19 mouse cellular contexts compared by ENCODE assay signal in genomic region chr17:80701687-80702086, GRCm38 (mm10). TPM values are rescaled to one million over a fixed set of nuclear protein-coding genes. Genes with fewer than 3 reads are reported as not detected.
A peak's percentile ranks its signal among the peaks of the same experiment; 100 is the strongest.
DNase-seq lines count a peak whose midpoint lies in the region; ATAC-seq and TF ChIP-seq lines count a peak whose summit lies in the region.
"Had no signal": no experiment of that assay in that cellular context is flagged by ENCODE, and none has a peak within 500 bp of the region (broad histone marks: within the 10 kb centered on the region; RNA-seq: fewer than 3 reads in every experiment).

No protein-coding gene starts in this region.

- WGBS in embryonic facial prominence, embryonic 14.5 days: 63% methylated on average over 5 of the region's 5 CpGs
- whole genome bisulfite sequencing in embryonic facial prominence, embryonic 10.5 days: 83% methylated on average over 5 of the region's 5 CpGs
- WGBS in heart, embryonic 11.5 days (ENCODE audit: insufficient replicate concordance): 63% methylated on average over 5 of the region's 5 CpGs
- 69% methylated on average over 5 of the region's 5 CpGs for WGBS in hindbrain, embryonic 16.5 days
- 65% methylated on average over 5 of the region's 5 CpGs for WGBS in hindbrain, postnatal 0 days
- WGBS in neural tube, embryonic 12.5 days: 62% methylated on average over 5 of the region's 5 CpGs

- peak; percentile 68; the same call in 1 of the 2 replicates for ATAC-seq in embryonic facial prominence, embryonic 14.5 days (ENCODE audit: low read depth)
- ATAC-seq in heart, embryonic 11.5 days (replicated peaks; ENCODE audit: insufficient number of reproducible peaks, low FRiP score, low TSS enrichment): no peak
- 0 out of 2 replicates have a peak, but pooled peaks have one; percentile 32 for ATAC-seq in hindbrain, embryonic 16.5 days
- ATAC-seq in hindbrain, postnatal 0 days: no peak
- peak; percentile 54; the same call in 1 of the 2 replicates for ATAC-seq in neural tube, embryonic 12.5 days (ENCODE audit: low FRiP score, low read depth)

- H3K9me3 ChIP-seq in embryonic facial prominence, embryonic 14.5 days (ENCODE audit: control insufficient read depth, low read length): no peaks in the 10 kb centered on the region
- no peaks in the 10 kb centered on the region for H3K9me3 ChIP-seq in embryonic facial prominence, embryonic 10.5 days
- H3K9me3 ChIP-seq in heart, embryonic 11.5 days (replicated peaks; ENCODE audit: control insufficient read depth, low read length): no peaks in the 10 kb centered on the region
- no peaks in the 10 kb centered on the region for H3K9me3 ChIP-seq in hindbrain, embryonic 16.5 days (ENCODE audit: control insufficient read depth, low read length)
- no peaks in the 10 kb centered on the region for H3K9me3 ChIP-seq in hindbrain, postnatal 0 days (ENCODE audit: low read length)
- H3K9me3 ChIP-seq in neural tube, embryonic 12.5 days: no peaks in the 10 kb centered on the region
- H3K9me3 ChIP-seq: embryonic facial prominence, embryonic 13.5 days; heart, embryonic 13.5 days; hindbrain, embryonic 15.5 days had no signal

- H3K36me3 ChIP-seq in embryonic facial prominence, embryonic 14.5 days (ENCODE audit: control insufficient read depth, insufficient read depth, low read length): no peaks in the 10 kb centered on the region
- no peaks in the 10 kb centered on the region for H3K36me3 ChIP-seq in embryonic facial prominence, embryonic 10.5 days (replicated peaks)
- no peaks in the 10 kb centered on the region for H3K36me3 ChIP-seq in heart, embryonic 11.5 days (ENCODE audit: control insufficient read depth, insufficient read depth, low read length)
- H3K36me3 ChIP-seq in hindbrain, embryonic 16.5 days (ENCODE audit: control insufficient read depth, insufficient read depth, low read length): no peaks in the 10 kb centered on the region
- H3K36me3 ChIP-seq in hindbrain, postnatal 0 days (ENCODE audit: insufficient read depth, low read length): no peaks in the 10 kb centered on the region
- no peaks in the 10 kb centered on the region for H3K36me3 ChIP-seq in neural tube, embryonic 12.5 days
- H3K36me3 ChIP-seq: embryonic facial prominence, embryonic 13.5 days; heart, embryonic 13.5 days; hindbrain, embryonic 15.5 days had no signal

- peaks cover 37% of the 10 kb centered on the region for H3K4me1 ChIP-seq in embryonic facial prominence, embryonic 14.5 days (ENCODE audit: control insufficient read depth, insufficient read depth, low read length)
- peaks cover 38% of the 10 kb centered on the region for H3K4me1 ChIP-seq in embryonic facial prominence, embryonic 10.5 days
- peaks cover 20% of the 10 kb centered on the region for H3K4me1 ChIP-seq in heart, embryonic 11.5 days (ENCODE audit: control insufficient read depth, insufficient read depth, low read length)
- H3K4me1 ChIP-seq in hindbrain, embryonic 16.5 days (ENCODE audit: control insufficient read depth, insufficient read depth, low read depth, low read length): peaks cover 35% of the 10 kb centered on the region
- H3K4me1 ChIP-seq in hindbrain, postnatal 0 days (ENCODE audit: insufficient read depth, low read length): peaks cover 27% of the 10 kb centered on the region
- H3K4me1 ChIP-seq in neural tube, embryonic 12.5 days: peaks cover 26% of the 10 kb centered on the region

- TF ChIP-seq CTCF in hindbrain, postnatal 0 days (IDR thresholded peaks at IDR 0.05; ENCODE audit: low read depth): no peak

- no peak for DNase-seq in embryonic facial prominence, embryonic 14.5 days (ENCODE audit: low spot score)
- DNase-seq in embryonic facial prominence, embryonic 10.5 days (ENCODE audit: low spot score): no peak
- DNase-seq in heart, adult 11 months: peak; percentile 79
- no peak for DNase-seq in hindbrain, postnatal 0 days (ENCODE audit: low spot score)
- no peak for DNase-seq in neural tube, embryonic 10.5 days (ENCODE audit: extremely low spot score, low spot score)
- DNase-seq: adrenal gland, postnatal 10 days; cerebellum, adult 11-12 months; cerebellum, adult 9-10 months; cerebellum, postnatal 25 days; gastrocnemius, postnatal 36 days; heart, adult 2 months; heart, postnatal 36 days; kidney, adult 2 months had no signal

- H3K27me3 ChIP-seq in embryonic facial prominence, embryonic 14.5 days (replicated peaks; ENCODE audit: control insufficient read depth, insufficient read depth, low read length): no peaks in the 10 kb centered on the region
- H3K27me3 ChIP-seq in embryonic facial prominence, embryonic 10.5 days (replicated peaks; ENCODE audit: low read depth, poor library complexity, severe bottlenecking): no peaks in the 10 kb centered on the region
- no peaks in the 10 kb centered on the region for H3K27me3 ChIP-seq in heart, embryonic 11.5 days (ENCODE audit: control insufficient read depth, insufficient read depth, low read length)
- no peaks in the 10 kb centered on the region for H3K27me3 ChIP-seq in hindbrain, embryonic 16.5 days (replicated peaks; ENCODE audit: control insufficient read depth, insufficient read depth, low read length)
- H3K27me3 ChIP-seq in hindbrain, postnatal 0 days (ENCODE audit: insufficient read depth, low read length): no peaks in the 10 kb centered on the region
- no peaks in the 10 kb centered on the region for H3K27me3 ChIP-seq in neural tube, embryonic 12.5 days (replicated peaks)
- H3K27me3 ChIP-seq: embryonic facial prominence, embryonic 13.5 days; heart, embryonic 13.5 days; hindbrain, embryonic 15.5 days had no signal

- no peak overlapping the region for H3K4me2 ChIP-seq in embryonic facial prominence, embryonic 14.5 days (ENCODE audit: low read depth, low read length)
- H3K4me2 ChIP-seq in heart, embryonic 11.5 days: no peak overlapping the region
- H3K4me2 ChIP-seq in hindbrain, embryonic 16.5 days (ENCODE audit: low read length): no peak overlapping the region
- H3K4me2 ChIP-seq in hindbrain, postnatal 0 days (ENCODE audit: low read depth, low read length): no peak overlapping the region
- H3K4me2 ChIP-seq in neural tube, embryonic 12.5 days (replicated peaks): no peak overlapping the region
- H3K4me2 ChIP-seq: embryonic facial prominence, embryonic 13.5 days; heart, embryonic 13.5 days; hindbrain, embryonic 15.5 days had no signal

- no peak overlapping the region for H3K27ac ChIP-seq in embryonic facial prominence, embryonic 14.5 days (replicated peaks; ENCODE audit: low read depth, low read length)
- no peak overlapping the region for H3K27ac ChIP-seq in embryonic facial prominence, embryonic 10.5 days (replicated peaks)
- no peak overlapping the region for H3K27ac ChIP-seq in heart, embryonic 11.5 days (ENCODE audit: low read depth, low read length)
- H3K27ac ChIP-seq in hindbrain, embryonic 16.5 days (ENCODE audit: low read depth, low read length): no peak overlapping the region
- no peak overlapping the region for H3K27ac ChIP-seq in hindbrain, postnatal 0 days
- H3K27ac ChIP-seq in neural tube, embryonic 12.5 days: no peak overlapping the region
- H3K27ac ChIP-seq: embryonic facial prominence, embryonic 13.5 days; heart, adult 2 months; heart, embryonic 13.5 days; hindbrain, embryonic 15.5 days had no signal

- H3K4me3 ChIP-seq in embryonic facial prominence, embryonic 14.5 days (ENCODE audit: low read depth, low read length): no peak overlapping the region
- no peak overlapping the region for H3K4me3 ChIP-seq in embryonic facial prominence, embryonic 10.5 days
- H3K4me3 ChIP-seq in heart, embryonic 11.5 days (ENCODE audit: low read depth, low read length): no peak overlapping the region
- H3K4me3 ChIP-seq in hindbrain, embryonic 16.5 days (ENCODE audit: low read length): no peak overlapping the region
- no peak overlapping the region for H3K4me3 ChIP-seq in hindbrain, postnatal 0 days (ENCODE audit: low read length)
- no peak overlapping the region for H3K4me3 ChIP-seq in neural tube, embryonic 12.5 days
- H3K4me3 ChIP-seq: embryonic facial prominence, embryonic 13.5 days; heart, adult 2 months; heart, embryonic 13.5 days; hindbrain, embryonic 15.5 days had no signal

- H3K9ac ChIP-seq in embryonic facial prominence, embryonic 14.5 days (ENCODE audit: low read depth, low read length): no peak overlapping the region
- H3K9ac ChIP-seq in heart, embryonic 11.5 days (ENCODE audit: low read depth, low read length): no peak overlapping the region
- H3K9ac ChIP-seq in hindbrain, embryonic 16.5 days (ENCODE audit: low read depth, low read length): no peak overlapping the region
- no peak overlapping the region for H3K9ac ChIP-seq in hindbrain, postnatal 0 days (replicated peaks; ENCODE audit: low read length)
- no peak overlapping the region for H3K9ac ChIP-seq in neural tube, embryonic 12.5 days
- H3K9ac ChIP-seq: embryonic facial prominence, embryonic 13.5 days; heart, embryonic 13.5 days; hindbrain, embryonic 15.5 days had no signal

RNA-seq across cellular contexts. Expression of gene Map4k3, which starts 26.6 kb away (rescaled TPM):
- polyA plus RNA-seq in embryonic facial prominence, embryonic 14.5 days (2014; fragmentation: Nextera tagmentation; extraction: Ambion mirVana): 32.8 and 33.8 TPM in 2 replicates
- polyA plus RNA-seq in embryonic facial prominence, embryonic 10.5 days (2016; fragmentation: Nextera tagmentation; extraction: Ambion mirVana): 19.4 and 22.3 TPM in 2 replicates
- 20.4 and 22.0 TPM in 2 replicates for polyA plus RNA-seq in heart, embryonic 11.5 days (2014; fragmentation: Nextera tagmentation; extraction: Ambion mirVana)
- 17.7 and 19.4 TPM in 2 replicates for polyA plus RNA-seq in hindbrain, embryonic 16.5 days (2015; fragmentation: Nextera tagmentation; extraction: Ambion mirVana)
- 46.5 and 51.0 TPM in 2 replicates for total RNA-seq in hindbrain, postnatal 0 days (2014; rRNA removed)
- 17.7 and 18.1 TPM in 2 replicates for polyA plus RNA-seq in hindbrain, postnatal 0 days (2015; fragmentation: Nextera tagmentation; extraction: Ambion mirVana)
- 30.6 and 32.5 TPM in 2 replicates for polyA plus RNA-seq in neural tube, embryonic 12.5 days (2016; fragmentation: Nextera tagmentation; extraction: Ambion mirVana)

Comparison
In these comparisons a context has a peak if more than half of its experiments do, and no peak if none do; other contexts are left out.
1. ATAC-seq: peak in embryonic facial prominence, embryonic 14.5 days (single experiment), hindbrain, embryonic 16.5 days (single experiment) and neural tube, embryonic 12.5 days (single experiment); none in heart, embryonic 11.5 days (single experiment) and hindbrain, postnatal 0 days (single experiment).